Mouse (Mus musculus): ENCODE data around the gene Zbtb40.

DNA sequence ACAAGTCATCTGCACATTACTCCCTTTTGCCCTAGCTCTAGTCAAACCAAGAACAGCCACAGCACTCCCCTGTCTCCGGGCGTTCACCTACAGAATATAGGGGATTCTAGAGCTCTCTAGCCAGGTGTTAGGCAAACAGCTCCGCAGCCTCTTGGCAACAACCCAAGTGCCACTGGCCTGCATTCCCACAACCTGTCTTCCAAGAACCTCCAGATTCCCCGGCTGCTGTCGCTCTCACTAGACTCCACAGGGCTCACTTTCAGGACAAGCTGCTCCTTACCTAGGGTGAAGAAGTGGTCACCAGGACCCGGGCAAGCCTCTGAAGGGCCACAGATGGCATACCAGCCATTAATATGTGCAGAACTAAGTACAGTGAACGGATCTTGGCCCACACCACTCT, 17.3 kb downstream of the Zbtb40 start:
- no peak for TF ChIP-seq CTCF (IDR thresholded peaks at IDR 0.05; ENCODE audit: extremely low read depth, insufficient read depth, insufficient read length, insufficient replicate concordance)
- no peak for TF ChIP-seq POLR2A (IDR thresholded peaks at IDR 0.05; ENCODE audit: low read depth, low read length)

All from spleen, adult 2 months (tissue).